Mouse (Mus musculus): ENCODE data around the gene Dnmt3b.

GRCm38 (mm10) chr2:153679959-153680358 lies 30.7 kb downstream of the Dnmt3b start:
- TF ChIP-seq CTCF (conservative IDR thresholded peaks at IDR 0.05; ENCODE audit: low read length), result no peak
- TF ChIP-seq NANOG (IDR thresholded peaks at IDR 0.05; ENCODE audit: borderline replicate concordance, low read length), result no peak
